Mouse (Mus musculus): Measurements from ENCODE around the gene Zscan5b. TPM values are rescaled to one million over a fixed set of nuclear protein-coding genes. Genes with fewer than 3 reads are reported as not detected.

Gene Zscan5b
- total RNA-seq, 2 experiments from 2014 or later = not detected

Other genes with a start within 250 kb of the Zscan5b start
- not detected in 2 replicates for gene Vmn1r65, start 211.3 kb upstream of the Zscan5b start, total RNA-seq (2015; ENCODE audit: low replicate concordance)
- not detected in 2 replicates for gene Vmn1r65, start 211.3 kb upstream of the Zscan5b start, total RNA-seq (2017; ENCODE audit: low replicate concordance)
- not detected in 2 replicates for gene Nlrp4c, start 177.1 kb upstream of the Zscan5b start, total RNA-seq (2015; ENCODE audit: low replicate concordance)
- 0.14 TPM in 1 of 2 replicates, not detected in the other for gene Nlrp4c, start 177.1 kb upstream of the Zscan5b start, total RNA-seq (2017; ENCODE audit: low replicate concordance)
- 1.5 and 8.4 TPM in 2 replicates for gene Zfp787, start 66.3 kb upstream of the Zscan5b start, total RNA-seq (2015; ENCODE audit: low replicate concordance)
- 5.2 and 10.3 TPM in 2 replicates for gene Zfp787, start 66.3 kb upstream of the Zscan5b start, total RNA-seq (2017; ENCODE audit: low replicate concordance)
- 0.77 and 1.5 TPM in 2 replicates for gene Zfp444, start 50.1 kb upstream of the Zscan5b start, total RNA-seq (2015; ENCODE audit: low replicate concordance)
- gene Zfp444, start 50.1 kb upstream of the Zscan5b start, total RNA-seq (2017; ENCODE audit: low replicate concordance) = 1.3 and 5.7 TPM in 2 replicates
- not detected in 2 replicates for gene Galp, start 25.2 kb upstream of the Zscan5b start, total RNA-seq (2015; ENCODE audit: low replicate concordance)
- not detected in 2 replicates for gene Galp, start 25.2 kb upstream of the Zscan5b start, total RNA-seq (2017; ENCODE audit: low replicate concordance)
- gene Epp13, start 30.4 kb downstream of the Zscan5b start, total RNA-seq (2015; ENCODE audit: low replicate concordance) = not detected in 2 replicates
- gene Epp13, start 30.4 kb downstream of the Zscan5b start, total RNA-seq (2017; ENCODE audit: low replicate concordance) = not detected in 2 replicates
- not detected in 2 replicates for gene Zfp667, start 64.3 kb downstream of the Zscan5b start, total RNA-seq (2015; ENCODE audit: low replicate concordance)
- 0.09 and 0.84 TPM in 2 replicates for gene Zfp667, start 64.3 kb downstream of the Zscan5b start, total RNA-seq (2017; ENCODE audit: low replicate concordance)
- not detected in 2 replicates for gene Zfp583, start 109.0 kb downstream of the Zscan5b start, total RNA-seq (2015; ENCODE audit: low replicate concordance)
- gene Zfp583, start 109.0 kb downstream of the Zscan5b start, total RNA-seq (2017; ENCODE audit: low replicate concordance) = not detected in 2 replicates
- gene Gm3854, start 121.5 kb downstream of the Zscan5b start, total RNA-seq (2015; ENCODE audit: low replicate concordance) = not detected in 2 replicates
- gene Gm3854, start 121.5 kb downstream of the Zscan5b start, total RNA-seq (2017; ENCODE audit: low replicate concordance) = not detected in 2 replicates
- not detected in 2 replicates for gene Zfp78, start 141.0 kb downstream of the Zscan5b start, total RNA-seq (2015; ENCODE audit: low replicate concordance)
- gene Zfp78, start 141.0 kb downstream of the Zscan5b start, total RNA-seq (2017; ENCODE audit: low replicate concordance) = 0.43 and 2.1 TPM in 2 replicates
- gene Zfp28, start 161.0 kb downstream of the Zscan5b start, total RNA-seq (2015; ENCODE audit: low replicate concordance) = not detected in 2 replicates
- 9.6 TPM in 1 of 2 replicates, not detected in the other for gene Zfp28, start 161.0 kb downstream of the Zscan5b start, total RNA-seq (2017; ENCODE audit: low replicate concordance)
- not detected in 2 replicates for gene Smim17, start 176.4 kb downstream of the Zscan5b start, total RNA-seq (2015; ENCODE audit: low replicate concordance)
- gene Smim17, start 176.4 kb downstream of the Zscan5b start, total RNA-seq (2017; ENCODE audit: low replicate concordance) = not detected in 2 replicates
- gene Gm20715, start 188.0 kb downstream of the Zscan5b start, total RNA-seq (2015; ENCODE audit: low replicate concordance) = not detected in 2 replicates
- gene Gm20715, start 188.0 kb downstream of the Zscan5b start, total RNA-seq (2017; ENCODE audit: low replicate concordance) = not detected in 2 replicates
- not detected in 2 replicates for gene Olfr1344, start 216.4 kb downstream of the Zscan5b start, total RNA-seq (2015; ENCODE audit: low replicate concordance)
- gene Olfr1344, start 216.4 kb downstream of the Zscan5b start, total RNA-seq (2017; ENCODE audit: low replicate concordance) = not detected in 2 replicates
- not detected in 2 replicates for gene Olfr1336, start 233.9 kb downstream of the Zscan5b start, total RNA-seq (2015; ENCODE audit: low replicate concordance)
- not detected in 2 replicates for gene Olfr1336, start 233.9 kb downstream of the Zscan5b start, total RNA-seq (2017; ENCODE audit: low replicate concordance)
- gene Olfr1346, start 244.8 kb downstream of the Zscan5b start, total RNA-seq (2015; ENCODE audit: low replicate concordance) = not detected in 2 replicates
- gene Olfr1346, start 244.8 kb downstream of the Zscan5b start, total RNA-seq (2017; ENCODE audit: low replicate concordance) = not detected in 2 replicates

Data from erythroblast, adult 5-6 weeks (primary cell).